Mouse (Mus musculus) left cerebral cortex, adult 2 months (tissue): ENCODE results near the gene Gpa33. TPM values are rescaled to one million over a fixed set of nuclear protein-coding genes. Genes with fewer than 3 reads are reported as not detected.

ENCODE experiments used
- DNase-seq, 2 experiments: peaks; one replicate each; pipeline ENCODE4 v3.0.0; 2021 to 2022; ENCODE audit warnings: low spot score in 2 of 2, mixed read lengths in 1 of 2; ENCODE audit errors: extremely low spot score in 1 of 2
- H3K27ac ChIP-seq: fragments of 200-600 bp; 2 replicates; pipeline ENCODE4 v1.8.1; 2022
- H3K4me3 ChIP-seq: fragments of 200-600 bp; 2 replicates; pipeline ENCODE4 v1.8.1; 2022
- CTCF ChIP-seq: fragments of 200-600 bp; IDR thresholded peaks from 2 replicates; pipeline ENCODE4 v1.8.1; 2022; ENCODE audit warnings: antibody characterized with exemption, mild to moderate bottlenecking, moderate library complexity
- intact Hi-C: fragments of 180-260 bp; cut with DNase I; formaldehyde crosslinking; loops from one replicate; pipeline ENCODE4 v1.15.1; 2025
- long read RNA-seq, 2 experiments: library from polyadenylated mRNA; stranded (forward); transcript quantifications; one replicate each; pipeline ENCODE4 v2.0.0; 2021; ENCODE audit warnings: borderline mapping rate in 2 of 2
- total RNA-seq, 2 experiments: library from RNA; stranded (reverse); gene quantifications; 2 replicates each; pipeline ENCODE4 v1.2.3; 2021

Gene Gpa33
- total RNA-seq, result not detected
- long read RNA-seq, experiment 1, result 0 reads
- long read RNA-seq, experiment 2, result 0 reads

DNA sequence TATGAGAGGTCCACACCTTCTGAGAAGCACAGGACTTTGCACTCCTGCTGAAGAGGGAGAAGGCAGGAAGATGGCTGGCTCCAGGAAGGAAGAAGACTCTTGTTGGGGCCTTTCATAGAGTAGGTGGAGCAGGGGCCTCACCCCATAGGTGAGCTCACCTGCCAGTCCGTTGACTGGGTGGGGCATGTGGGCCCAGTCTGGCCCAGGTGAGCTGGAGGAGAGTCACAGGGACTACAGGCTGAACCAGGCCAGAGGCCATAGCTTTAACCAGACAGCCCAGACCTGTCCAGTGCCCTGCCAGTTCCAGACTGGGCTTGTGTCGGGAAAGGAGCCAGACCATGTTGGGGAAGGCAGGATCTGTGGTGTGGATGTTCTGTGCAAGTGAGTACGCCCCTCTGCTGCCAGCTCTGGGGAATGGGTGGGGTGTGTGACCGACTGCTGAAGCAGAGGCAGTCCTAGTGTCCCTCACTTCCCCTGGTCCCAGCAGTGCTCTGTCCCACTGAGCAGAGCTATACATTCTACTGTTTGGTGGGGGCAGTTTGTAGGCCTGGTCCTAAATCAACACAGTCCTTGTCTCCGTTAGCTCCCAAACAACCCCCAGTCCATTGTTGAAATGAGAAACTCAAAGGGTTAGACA is at the start of gene Gpa33:
TSS of gene Gpa33 (plus strand) at position 15 of the 637 bp plus-strand sequence.
- Histone ChIP-seq H3K4me3 (no peak within 1 kb of the TSS), H3K27ac (no peak within 1 kb of the TSS)
- no peak for DNase-seq
- intact Hi-C loops, result no loop called here
- TF ChIP-seq CTCF, result no peak

DNA sequence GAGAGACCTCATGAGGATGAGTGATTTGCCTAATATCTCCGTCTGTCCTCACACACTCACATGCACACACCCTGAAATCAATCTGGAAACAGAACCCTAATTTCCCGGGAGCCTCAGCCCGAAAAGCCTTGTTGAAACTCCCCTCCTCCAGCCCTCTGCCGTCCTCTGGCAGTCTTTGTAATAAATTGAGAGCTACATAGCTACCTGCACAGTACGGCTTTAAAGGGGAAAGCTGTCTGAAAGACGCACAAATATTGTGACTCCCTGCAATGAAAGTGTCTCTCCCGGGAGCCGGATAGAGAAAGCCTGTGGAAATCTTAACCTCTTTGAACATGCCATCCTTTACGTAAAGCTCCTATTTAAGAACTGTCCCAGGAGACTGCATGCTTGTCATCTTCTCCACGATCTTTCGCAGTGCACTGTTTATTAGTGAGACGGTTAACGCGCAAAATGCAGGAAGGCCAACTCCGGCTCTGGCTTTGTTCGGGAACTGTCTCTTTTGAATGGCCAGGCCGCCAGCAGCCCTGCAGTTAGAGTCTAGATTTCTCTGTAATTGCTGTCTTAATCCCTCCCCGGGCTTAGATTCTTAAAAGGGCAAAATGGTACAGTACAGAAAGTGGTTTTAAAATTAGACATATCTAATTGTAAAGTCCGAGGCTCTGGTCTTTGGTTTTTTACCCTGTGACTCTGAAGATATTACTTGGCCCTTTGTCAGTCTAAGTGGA is 41.4 kb upstream of the Gpa33 start:
- intact Hi-C loops, result no loop called here
- no peak overlapping the region for H3K4me3 ChIP-seq
- no peak for TF ChIP-seq CTCF
- DNase-seq, result no peak
- no peak overlapping the region for H3K27ac ChIP-seq

DNA sequence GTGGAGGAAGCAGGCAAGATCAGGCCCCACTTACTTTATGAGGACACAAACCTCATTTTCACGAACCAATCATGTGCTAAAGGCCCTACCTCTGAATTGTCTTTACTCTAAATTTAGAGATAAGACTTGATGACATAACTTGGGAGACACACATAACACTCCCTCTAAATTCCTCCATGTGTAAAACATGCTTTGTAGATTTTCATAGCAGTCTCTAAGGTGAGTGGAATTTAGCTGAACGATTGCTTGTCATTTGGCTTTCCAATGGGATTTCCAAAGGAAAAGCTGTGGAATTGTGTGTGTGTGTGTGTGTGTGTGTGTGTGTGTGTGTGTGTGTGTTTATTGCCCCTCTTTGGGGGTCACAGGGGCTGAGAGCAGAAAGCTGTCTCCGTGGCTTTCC is 40.7 kb upstream of the Gpa33 start:
- intact Hi-C loops, result no loop called here

DNA sequence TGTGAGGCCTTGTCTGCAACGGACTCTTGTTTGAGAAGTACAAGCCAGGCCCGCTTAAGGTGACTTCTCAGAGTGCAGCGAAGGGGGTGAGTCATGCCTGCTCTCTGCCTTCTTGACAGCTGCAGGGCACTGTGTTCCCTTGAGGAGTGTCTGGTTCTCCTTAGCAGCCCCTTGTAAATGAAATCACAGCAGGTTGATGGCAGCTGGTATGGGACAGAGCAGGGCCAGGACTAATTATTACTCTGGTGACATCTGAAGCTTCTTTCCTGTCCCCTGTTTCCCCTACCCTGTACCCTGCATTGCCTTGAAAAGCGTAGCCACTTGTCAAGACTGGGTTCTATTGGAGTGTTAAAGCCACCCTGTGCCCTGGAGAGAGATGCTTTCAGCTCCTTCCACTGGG is 40.3 kb upstream of the Gpa33 start:
- H3K4me3 ChIP-seq, result no peak overlapping the region
- intact Hi-C loops, result no loop called here
- DNase-seq, result no peak
- no peak for TF ChIP-seq CTCF
- no peak overlapping the region for H3K27ac ChIP-seq

More for the DNA sequence above, 40.7 kb upstream of the Gpa33 start:
- Histone ChIP-seq H3K4me3 (no peak overlapping the region), H3K27ac (no peak overlapping the region)
- DNase-seq, result no peak
- no peak for TF ChIP-seq CTCF

DNA sequence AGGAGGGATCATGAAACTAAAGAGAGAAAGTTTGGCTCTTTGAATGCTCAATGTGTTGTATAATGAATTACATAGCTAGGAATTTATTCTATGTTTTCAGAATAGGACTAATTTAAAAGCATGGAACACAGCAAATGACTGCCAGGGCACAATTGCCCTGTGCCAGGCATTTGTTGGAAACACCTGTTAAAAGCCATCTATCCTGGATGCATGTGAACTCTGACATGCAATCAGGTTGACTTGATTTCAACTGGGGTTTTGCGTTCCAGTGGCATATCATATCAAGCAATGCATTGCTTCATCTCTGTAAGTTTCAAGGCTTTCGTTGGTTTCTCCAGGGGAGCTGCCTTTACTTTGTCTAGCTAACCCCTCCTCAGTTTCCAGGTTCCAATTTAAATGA is 39.7 kb upstream of the Gpa33 start:
- no peak for DNase-seq
- Histone ChIP-seq H3K27ac (no peak overlapping the region), H3K4me3 (no peak overlapping the region)
- TF ChIP-seq CTCF, result no peak
- intact Hi-C loops, result no loop called here

DNA sequence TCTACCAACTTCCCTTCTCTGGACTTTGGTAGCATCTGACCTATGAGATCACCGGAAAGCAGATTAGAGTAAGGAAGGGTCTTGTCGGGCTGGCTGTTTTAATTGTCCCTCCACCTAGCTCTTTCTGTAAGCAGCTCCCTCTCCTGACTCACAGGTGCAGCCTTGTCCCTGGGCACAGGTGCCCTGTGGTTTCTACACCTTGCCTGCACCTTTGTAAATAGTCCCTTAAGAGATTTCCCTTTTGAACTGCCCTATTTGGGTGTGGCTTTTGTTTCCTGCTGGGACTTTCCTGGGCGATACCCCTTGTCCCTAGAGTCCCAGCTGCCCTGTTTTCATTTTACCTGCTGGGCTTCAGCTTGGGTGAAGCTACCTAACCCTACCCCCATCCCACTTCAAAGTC is 35.6 kb upstream of the Gpa33 start:
- no peak for TF ChIP-seq CTCF
- no peak for DNase-seq
- Histone ChIP-seq H3K27ac (no peak overlapping the region), H3K4me3 (no peak overlapping the region)
- intact Hi-C loops, result no loop called here

DNA sequence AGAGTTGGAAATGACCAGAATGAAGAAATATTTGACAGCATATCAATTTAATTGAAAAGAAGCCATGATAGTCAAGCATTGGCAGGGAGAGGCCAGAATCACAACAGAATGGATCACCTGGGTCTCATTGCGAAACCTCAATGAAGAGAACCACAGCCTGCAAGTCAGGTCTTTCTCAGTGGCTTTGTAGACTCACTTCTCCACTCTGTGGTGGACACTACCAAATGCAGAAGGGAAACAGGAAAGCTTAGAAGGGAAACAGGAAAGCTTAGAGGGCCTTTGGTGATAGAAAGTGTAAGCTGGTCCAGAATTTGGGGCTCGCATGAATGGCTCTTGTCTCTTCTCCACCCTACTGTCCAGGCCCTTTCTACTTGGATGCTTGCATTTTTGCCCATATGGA is 31.9 kb upstream of the Gpa33 start:
- no peak for TF ChIP-seq CTCF
- intact Hi-C loops, result no loop called here
- DNase-seq, result no peak
- no peak overlapping the region for H3K4me3 ChIP-seq
- H3K27ac ChIP-seq, result no peak overlapping the region

DNA sequence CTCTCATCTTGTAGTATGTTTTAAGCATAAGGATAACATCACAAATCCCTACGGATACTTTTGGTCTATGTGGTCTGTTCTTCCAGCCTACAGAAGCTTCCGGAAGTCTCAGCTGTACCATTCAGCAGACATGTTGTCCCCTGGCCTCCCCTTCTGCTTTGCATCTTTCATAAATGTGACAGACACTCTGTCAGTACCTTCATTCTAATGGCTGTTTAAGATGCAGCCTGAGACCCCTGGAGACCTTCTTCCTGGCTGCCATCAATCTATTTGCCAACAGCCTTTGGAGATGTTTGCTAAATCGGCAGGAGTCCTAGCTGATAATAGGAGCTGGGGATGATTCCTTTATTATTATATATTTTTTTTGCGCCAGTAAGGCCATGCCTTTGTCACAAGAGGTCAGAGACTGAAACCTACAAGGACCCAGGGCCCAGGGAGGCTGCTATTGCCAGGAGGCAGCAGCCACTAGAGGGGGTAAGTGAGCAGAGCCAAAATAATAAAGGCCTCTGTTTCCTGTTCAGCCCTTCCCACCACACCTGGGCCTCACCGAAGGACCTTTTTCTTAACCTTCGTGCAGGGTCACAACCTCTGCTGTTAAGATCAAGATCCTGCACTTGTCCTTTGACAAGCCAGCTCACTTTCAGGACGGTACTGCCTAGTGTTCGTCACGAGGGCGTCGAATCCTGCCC is 27.0 kb upstream of the Gpa33 start:
- intact Hi-C loops, result no loop called here
- peak; percentile 57 for TF ChIP-seq CTCF
- no peak overlapping the region for H3K27ac ChIP-seq
- no peak overlapping the region for H3K4me3 ChIP-seq
- no peak for DNase-seq

DNA sequence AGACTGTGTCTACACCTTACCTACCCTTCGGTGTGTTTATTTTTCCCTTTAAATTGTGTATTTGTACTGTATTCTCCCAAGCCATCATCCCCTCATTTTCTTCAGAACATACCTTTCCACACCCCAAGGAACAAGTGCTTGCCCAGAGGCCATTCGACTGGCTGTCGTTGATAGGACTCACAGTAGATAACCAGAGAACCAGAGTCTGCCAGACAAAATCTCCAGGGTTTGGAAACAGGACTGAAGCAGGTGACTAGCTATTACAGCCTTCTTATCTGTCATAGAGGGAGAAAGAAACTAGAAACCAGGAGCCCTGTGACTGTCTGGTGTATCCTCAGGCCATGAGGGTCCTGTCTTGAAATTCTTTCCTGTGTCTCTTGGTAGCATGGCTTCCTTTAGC is 25.2 kb upstream of the Gpa33 start:
- intact Hi-C loops, result no loop called here
- H3K27ac ChIP-seq, result no peak overlapping the region
- TF ChIP-seq CTCF, result no peak
- DNase-seq, result no peak
- no peak overlapping the region for H3K4me3 ChIP-seq

DNA sequence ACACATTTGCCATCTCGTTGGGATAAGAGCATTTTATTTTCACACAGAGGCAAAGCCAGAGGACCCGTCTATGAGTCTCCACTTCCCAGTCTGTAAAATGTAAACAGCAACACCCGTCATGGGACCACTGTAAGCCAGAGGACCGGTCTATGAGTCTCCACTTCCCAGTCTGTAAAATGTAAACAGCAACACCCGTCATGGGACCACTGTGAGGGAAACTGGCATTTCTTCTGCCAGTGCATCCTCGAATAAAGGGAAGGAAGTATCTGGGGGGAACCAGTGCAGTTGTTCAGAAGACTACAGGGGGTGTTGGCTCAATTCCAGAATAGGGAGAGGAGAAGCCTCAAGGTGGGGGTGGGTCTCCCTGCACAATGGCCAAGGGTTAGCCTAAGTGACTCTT is 24.6 kb upstream of the Gpa33 start:
- TF ChIP-seq CTCF, result no peak
- intact Hi-C loops, result no loop called here
- Histone ChIP-seq H3K4me3 (no peak overlapping the region), H3K27ac (no peak overlapping the region)
- no peak for DNase-seq

DNA sequence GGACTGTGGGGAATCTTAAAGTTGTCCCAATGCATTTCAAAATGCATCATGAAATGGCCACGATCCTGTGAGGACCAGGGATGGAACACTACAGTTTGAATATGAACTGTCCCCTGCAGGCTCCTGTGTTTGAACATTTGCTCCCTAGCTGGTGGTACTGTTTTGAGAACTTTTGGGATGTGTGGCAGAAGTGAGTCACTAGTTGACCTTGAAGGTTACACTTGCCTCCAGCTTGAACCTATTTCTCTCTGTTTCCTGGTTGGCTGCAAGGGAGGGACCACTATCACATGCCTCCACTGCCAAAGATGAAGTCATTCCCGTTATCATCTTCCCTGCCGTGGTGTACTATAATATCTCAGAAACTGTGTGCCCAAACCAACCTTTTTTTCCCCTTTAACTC is 15.1 kb upstream of the Gpa33 start:
- Histone ChIP-seq H3K27ac (no peak overlapping the region), H3K4me3 (no peak overlapping the region)
- no peak for TF ChIP-seq CTCF
- intact Hi-C loops, result no loop called here
- no peak for DNase-seq

DNA sequence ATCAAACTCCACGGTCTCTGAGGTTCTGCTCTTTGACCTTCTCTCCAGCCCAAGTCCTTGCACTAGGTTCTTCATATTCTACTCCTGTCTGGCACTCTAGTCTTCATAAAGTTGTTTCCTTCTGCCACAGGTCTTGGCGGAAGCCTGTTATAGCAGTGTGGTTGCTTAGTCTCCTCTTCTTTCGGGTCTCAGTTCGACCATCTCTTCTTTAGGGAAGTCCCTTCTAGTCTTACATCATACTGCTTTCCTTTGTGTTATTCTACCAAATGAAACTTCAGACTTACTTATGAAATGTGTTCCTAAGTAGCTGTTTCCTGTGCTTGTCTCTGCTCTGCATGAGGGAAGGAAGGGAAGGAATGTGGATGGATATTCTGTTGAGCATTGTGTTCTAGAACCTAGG is 14.3 kb upstream of the Gpa33 start:
- TF ChIP-seq CTCF, result no peak

More for the DNA sequence above, 14.3 kb upstream of the Gpa33 start:
- intact Hi-C loops, result no loop called here
- no peak overlapping the region for H3K27ac ChIP-seq
- no peak overlapping the region for H3K4me3 ChIP-seq
- DNase-seq, result no peak
